Mouse (Mus musculus) induced T-regulatory cell, adult 2 months (primary cell): ENCODE measurements around the gene Cacna1d.

Experiments
- DNase-seq: peaks from one replicate; pipeline ENCODE4 v3.0.0-alpha.2; 2012; ENCODE audit warnings: low read depth

Cacna1d gene

GRCm38 (mm10) chr14:30079729-30080128, 411.5 kb downstream of the Cacna1d start:
- no peak for DNase-seq

- no peak for DNase-seq
These were observed 413.0 kb downstream of the Cacna1d start for GRCm38 (mm10) chr14:30078115-30078808.

GRCm38 (mm10) chr14:30075268-30075887, 415.9 kb downstream of the Cacna1d start:
- no peak for DNase-seq

- no peak for DNase-seq
These were observed 422.7 kb downstream of the Cacna1d start for GRCm38 (mm10) chr14:30068566-30068965.

- DNase-seq, result no peak
These were observed 424.5 kb downstream of the Cacna1d start for GRCm38 (mm10) chr14:30066752-30067151.

GRCm38 (mm10) chr14:30064864-30065263, 426.4 kb downstream of the Cacna1d start:
- DNase-seq, result no peak

GRCm38 (mm10) chr14:30056031-30056766, 435.1 kb downstream of the Cacna1d start:
- DNase-seq, result no peak

- no peak for DNase-seq
These were observed 436.3 kb downstream of the Cacna1d start for GRCm38 (mm10) chr14:30054922-30055321.

GRCm38 (mm10) chr14:30050280-30050679, 441.0 kb downstream of the Cacna1d start:
- no peak for DNase-seq

- DNase-seq, result peak; percentile 32
These were observed 443.2 kb downstream of the Cacna1d start for GRCm38 (mm10) chr14:30048049-30048448.

- no peak for DNase-seq
These were observed 444.3 kb downstream of the Cacna1d start for GRCm38 (mm10) chr14:30046976-30047375.

- DNase-seq, result no peak
These were observed 445.5 kb downstream of the Cacna1d start for GRCm38 (mm10) chr14:30045704-30046220.

- no peak for DNase-seq
These were observed 446.0 kb downstream of the Cacna1d start for GRCm38 (mm10) chr14:30045239-30045638.

- DNase-seq, result no peak
These were observed 447.8 kb downstream of the Cacna1d start for GRCm38 (mm10) chr14:30043356-30043940.

GRCm38 (mm10) chr14:30041836-30042235, 449.4 kb downstream of the Cacna1d start:
- DNase-seq, result no peak

- DNase-seq, result no peak
These were observed 451.8 kb downstream of the Cacna1d start for GRCm38 (mm10) chr14:30039413-30039812.

- DNase-seq, result no peak
These were observed 452.8 kb downstream of the Cacna1d start for GRCm38 (mm10) chr14:30038431-30038830.

GRCm38 (mm10) chr14:30033405-30033804, 457.9 kb downstream of the Cacna1d start:
- no peak for DNase-seq

GRCm38 (mm10) chr14:30027378-30027777, 463.9 kb downstream of the Cacna1d start:
- peak; percentile 73 for DNase-seq

GRCm38 (mm10) chr14:30024387-30024786, 466.9 kb downstream of the Cacna1d start:
- peak; percentile 49 for DNase-seq

GRCm38 (mm10) chr14:30022471-30022870, 468.8 kb downstream of the Cacna1d start:
- no peak for DNase-seq
